Mouse (Mus musculus) G1E (cell line): ENCODE data around the gene Ppard.

Experiments used
- CTCF ChIP-seq: IDR thresholded peaks from 2 replicates; pipeline ENCODE4 v1.5.1; 2012; ENCODE audit warnings: low read depth, low read length, inconsistent platforms, mixed read lengths
- POLR2AphosphoS5 ChIP-seq: IDR thresholded peaks from 2 replicates; pipeline ENCODE4 v1.6.1; 2012; ENCODE audit warnings: low read depth, low read length, inconsistent platforms; ENCODE audit not compliant: insufficient replicate concordance

DNA sequence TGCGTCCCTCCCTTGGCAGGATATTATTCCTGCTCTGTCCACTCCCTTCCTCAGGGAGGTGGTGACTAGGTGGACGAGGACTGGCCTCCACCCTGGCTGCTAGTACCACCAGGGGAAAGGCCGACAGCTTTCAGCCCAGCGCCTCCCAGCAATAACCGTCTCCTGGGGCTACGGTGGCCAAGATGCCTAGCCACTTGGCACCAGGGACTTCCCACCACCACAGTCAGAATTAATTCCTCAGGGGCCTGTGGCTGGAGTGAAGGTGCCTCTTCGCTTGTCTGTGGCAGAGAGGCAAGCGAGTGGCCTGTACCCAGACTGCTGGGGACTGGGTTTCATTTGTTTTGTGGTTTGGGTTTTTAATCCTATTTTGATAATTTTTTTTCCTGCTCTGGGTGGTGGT, 27.1 kb upstream of the Ppard start:
- TF ChIP-seq CTCF: no peak
- no peak for TF ChIP-seq POLR2AphosphoS5
